Mouse (Mus musculus): Measurements from ENCODE around the gene Sfxn3.

DNA sequence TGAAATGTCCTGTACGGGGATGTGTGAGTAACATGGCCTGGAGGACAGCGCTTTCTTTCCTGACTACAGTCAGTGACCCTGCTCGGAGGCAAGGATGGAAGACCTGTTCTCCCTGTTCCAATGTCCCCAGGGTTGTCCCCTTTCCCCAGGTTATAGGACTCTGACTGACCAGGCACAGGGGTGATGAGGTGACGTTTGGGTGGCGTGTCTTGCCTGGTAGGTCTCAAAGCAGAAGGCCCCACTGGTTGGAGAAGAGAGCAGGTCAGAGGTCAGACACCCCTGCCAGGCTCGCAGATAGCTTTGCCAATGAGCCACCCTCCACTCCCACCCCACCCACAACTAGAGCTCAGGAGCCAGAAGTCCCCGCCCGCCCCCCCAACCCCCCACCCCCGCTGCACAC lies 17.7 kb upstream of the Sfxn3 start:
- no peak for TF ChIP-seq POLR2A (IDR thresholded peaks at IDR 0.05; ENCODE audit: low read depth, low read length)
- TF ChIP-seq CTCF (IDR thresholded peaks at IDR 0.05; ENCODE audit: extremely low read depth, insufficient read length, insufficient replicate concordance, low read depth, low read length), result no peak
